Mouse (Mus musculus): ENCODE data around the gene Ip6k1. TPM values are rescaled to one million over a fixed set of nuclear protein-coding genes. Genes with fewer than 3 reads are reported as not detected.
A peak's percentile ranks its signal among the peaks of the same experiment; 100 is the strongest.

Ip6k1 gene
- polyA plus RNA-seq, 1 experiment from 2014 or later = 27.9 TPM

GRCm38 (mm10) chr9:107981684-107982605, 20.4 kb upstream of the Ip6k1 start:
- no peak for ATAC-seq
- Histone ChIP-seq H3K9ac (ENCODE audit: low read depth, low read length) (no peak overlapping the region), H3K27me3 (replicated peaks; ENCODE audit: control insufficient read depth, insufficient read depth, low read length) (no peaks in the 10 kb centered on the region), H3K9me3 (ENCODE audit: control insufficient read depth) (no peaks in the 10 kb centered on the region), H3K36me3 (ENCODE audit: control insufficient read depth, insufficient read depth) (peaks cover 43% of the 10 kb centered on the region), H3K4me2 (replicated peaks; ENCODE audit: low read depth) (peak overlapping the region; percentile 84), H3K27ac (ENCODE audit: low read depth, low read length) (peak overlapping the region; percentile 89), H3K4me1 (replicated peaks; ENCODE audit: control insufficient read depth, insufficient read depth, low read length) (0 out of 2 replicates have a peak, but pooled peaks cover 2% of the 10 kb centered on the region), H3K4me3 (ENCODE audit: low read depth, low read length) (no peak overlapping the region)
- 49% methylated on average over 7 of the region's 7 CpGs for WGBS
- no peak for TF ChIP-seq CTCF (IDR thresholded peaks at IDR 0.05; ENCODE audit: low read depth)

- H3K9ac ChIP-seq (ENCODE audit: low read depth, low read length) = 0 out of 2 replicates have a peak within 1 kb of the TSS, but pooled peaks have one; percentile 4
- peak within 1 kb of the TSS; percentile 84 for H3K4me2 ChIP-seq (replicated peaks; ENCODE audit: low read depth)
- TF ChIP-seq CTCF (IDR thresholded peaks at IDR 0.05; ENCODE audit: low read depth) = no peak
- no peaks in the 10 kb centered on the region for H3K9me3 ChIP-seq (ENCODE audit: control insufficient read depth)
- H3K27ac ChIP-seq (ENCODE audit: low read depth, low read length) = peak within 1 kb of the TSS; percentile 89
- H3K27me3 ChIP-seq (replicated peaks; ENCODE audit: control insufficient read depth, insufficient read depth, low read length) = no peaks in the 10 kb centered on the region
- peaks cover 35% of the 10 kb centered on the region for H3K36me3 ChIP-seq (ENCODE audit: control insufficient read depth, insufficient read depth)
- 0 out of 2 replicates have a peak, but pooled peaks cover 2% of the 10 kb centered on the region for H3K4me1 ChIP-seq (replicated peaks; ENCODE audit: control insufficient read depth, insufficient read depth, low read length)
- WGBS = 43% methylated on average over 14 of the region's 14 CpGs
- ATAC-seq = peak; percentile 41; the same call in 1 of the 2 replicates
- H3K4me3 ChIP-seq (ENCODE audit: low read depth, low read length) = peak within 1 kb of the TSS; percentile 29
Measured at GRCm38 (mm10) chr9:107982681-107983346, 19.5 kb upstream of the Ip6k1 start, which contains the start of gene Gm20661. Gm20661 (plus strand) TSS chr9:107983058.

GRCm38 (mm10) chr9:107983421-107983890, 18.8 kb upstream of the Ip6k1 start:
- no peak for ATAC-seq
- Histone ChIP-seq H3K9ac (ENCODE audit: low read depth, low read length) (0 out of 2 replicates have a peak overlapping the region, but pooled peaks have one; percentile 4), H3K27ac (ENCODE audit: low read depth, low read length) (peak overlapping the region; percentile 89), H3K4me2 (replicated peaks; ENCODE audit: low read depth) (peak overlapping the region; percentile 84), H3K36me3 (ENCODE audit: control insufficient read depth, insufficient read depth) (peaks cover 30% of the 10 kb centered on the region), H3K4me1 (replicated peaks; ENCODE audit: control insufficient read depth, insufficient read depth, low read length) (0 out of 2 replicates have a peak, but pooled peaks cover 2% of the 10 kb centered on the region), H3K27me3 (replicated peaks; ENCODE audit: control insufficient read depth, insufficient read depth, low read length) (no peaks in the 10 kb centered on the region), H3K9me3 (ENCODE audit: control insufficient read depth) (no peaks in the 10 kb centered on the region), H3K4me3 (ENCODE audit: low read depth, low read length) (peak overlapping the region; percentile 29; the same call in 1 of the 2 replicates)
- 35% methylated on average over 4 of the region's 4 CpGs for WGBS
- TF ChIP-seq CTCF (IDR thresholded peaks at IDR 0.05; ENCODE audit: low read depth) = no peak

- Histone ChIP-seq H3K4me2 (replicated peaks; ENCODE audit: low read depth) (peak overlapping the region; percentile 84), H3K36me3 (ENCODE audit: control insufficient read depth, insufficient read depth) (peaks cover 23% of the 10 kb centered on the region), H3K27ac (ENCODE audit: low read depth, low read length) (peak overlapping the region; percentile 89), H3K9ac (ENCODE audit: low read depth, low read length) (peak overlapping the region; percentile 50), H3K27me3 (replicated peaks; ENCODE audit: control insufficient read depth, insufficient read depth, low read length) (no peaks in the 10 kb centered on the region), H3K4me1 (replicated peaks; ENCODE audit: control insufficient read depth, insufficient read depth, low read length) (0 out of 2 replicates have a peak, but pooled peaks cover 2% of the 10 kb centered on the region), H3K4me3 (ENCODE audit: low read depth, low read length) (peak overlapping the region; percentile 61), H3K9me3 (ENCODE audit: control insufficient read depth) (no peaks in the 10 kb centered on the region)
- no peak for TF ChIP-seq CTCF (IDR thresholded peaks at IDR 0.05; ENCODE audit: low read depth)
- 54% methylated on average over 19 of the region's 19 CpGs for WGBS
- ATAC-seq = no peak
Measured at GRCm38 (mm10) chr9:107984052-107984753, 18.1 kb upstream of the Ip6k1 start.

- peak overlapping the region; percentile 50; the same call in 1 of the 2 replicates for H3K9ac ChIP-seq (ENCODE audit: low read depth, low read length)
- 54% methylated on average over 9 of the region's 9 CpGs for WGBS
- H3K36me3 ChIP-seq (ENCODE audit: control insufficient read depth, insufficient read depth) = peaks cover 18% of the 10 kb centered on the region
- H3K4me3 ChIP-seq (ENCODE audit: low read depth, low read length) = peak overlapping the region; percentile 61
- H3K27me3 ChIP-seq (replicated peaks; ENCODE audit: control insufficient read depth, insufficient read depth, low read length) = no peaks in the 10 kb centered on the region
- peak overlapping the region; percentile 84 for H3K4me2 ChIP-seq (replicated peaks; ENCODE audit: low read depth)
- H3K9me3 ChIP-seq (ENCODE audit: control insufficient read depth) = no peaks in the 10 kb centered on the region
- no peak for ATAC-seq
- H3K4me1 ChIP-seq (replicated peaks; ENCODE audit: control insufficient read depth, insufficient read depth, low read length) = 0 out of 2 replicates have a peak, but pooled peaks cover 2% of the 10 kb centered on the region
- peak overlapping the region; percentile 75; the same call in 1 of the 2 replicates for H3K27ac ChIP-seq (ENCODE audit: low read depth, low read length)
- no peak for TF ChIP-seq CTCF (IDR thresholded peaks at IDR 0.05; ENCODE audit: low read depth)
Measured at GRCm38 (mm10) chr9:107984754-107985055, 17.6 kb upstream of the Ip6k1 start.
